Mouse (Mus musculus): ENCODE measurements around the gene Lenep. TPM values are rescaled to one million over a fixed set of nuclear protein-coding genes. Genes with fewer than 3 reads are reported as not detected.

The Lenep gene
- polyA plus RNA-seq, 1 experiment: 4.6 TPM

DNA sequence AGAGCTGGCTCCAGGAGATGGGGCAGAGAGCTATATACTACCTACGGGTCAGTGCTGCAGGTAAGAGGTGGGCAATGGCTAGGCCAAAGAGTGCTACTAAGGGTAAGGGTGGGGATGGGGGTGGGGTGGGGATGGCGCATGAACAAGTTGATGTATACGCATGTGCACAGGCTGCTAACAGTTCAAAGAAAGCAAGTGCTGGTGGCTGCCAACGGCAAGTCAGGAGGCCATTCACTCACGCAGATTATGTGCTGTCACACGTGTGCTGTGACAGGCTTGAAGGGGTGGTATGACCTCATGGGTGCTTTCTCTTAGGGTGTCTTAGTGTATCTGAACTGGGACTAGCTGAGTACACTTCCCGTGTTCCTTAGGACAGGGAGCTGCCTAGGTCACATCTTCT is 1.3 kb downstream of the Lenep start:
- TF ChIP-seq CTCF (IDR thresholded peaks at IDR 0.05; ENCODE audit: borderline replicate concordance, extremely low read depth, insufficient read depth, insufficient read length) (no peak), POLR2A (IDR thresholded peaks at IDR 0.05; ENCODE audit: borderline replicate concordance, extremely low read depth, insufficient read depth, insufficient read length, poor library complexity, severe bottlenecking) (no peak)

DNA sequence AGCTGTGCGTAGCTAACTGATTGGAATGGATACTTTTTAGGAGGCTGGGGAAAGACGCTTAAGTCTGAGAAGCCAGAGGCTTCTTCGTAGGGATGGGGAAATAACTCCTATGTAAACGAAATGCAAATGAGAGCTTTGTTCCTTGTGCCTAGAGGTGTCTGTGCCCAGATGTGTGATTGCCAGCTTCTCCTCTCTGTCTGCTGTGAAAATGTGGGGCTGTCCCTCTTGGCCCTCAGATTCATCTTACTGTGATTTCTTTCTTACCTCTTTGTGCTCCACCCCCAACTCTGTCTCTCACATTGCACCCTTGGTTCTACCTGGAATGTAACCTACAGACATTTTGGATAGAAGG is 6.0 kb downstream of the Lenep start:
- TF ChIP-seq CTCF (IDR thresholded peaks at IDR 0.05; ENCODE audit: borderline replicate concordance, extremely low read depth, insufficient read depth, insufficient read length): no peak
- no peak for TF ChIP-seq POLR2A (IDR thresholded peaks at IDR 0.05; ENCODE audit: borderline replicate concordance, extremely low read depth, insufficient read depth, insufficient read length, poor library complexity, severe bottlenecking)
- DNase-seq (ENCODE audit: low read depth): no peak

More for the DNA sequence above, 1.3 kb downstream of the Lenep start:
- no peak for DNase-seq (ENCODE audit: low read depth)

DNA sequence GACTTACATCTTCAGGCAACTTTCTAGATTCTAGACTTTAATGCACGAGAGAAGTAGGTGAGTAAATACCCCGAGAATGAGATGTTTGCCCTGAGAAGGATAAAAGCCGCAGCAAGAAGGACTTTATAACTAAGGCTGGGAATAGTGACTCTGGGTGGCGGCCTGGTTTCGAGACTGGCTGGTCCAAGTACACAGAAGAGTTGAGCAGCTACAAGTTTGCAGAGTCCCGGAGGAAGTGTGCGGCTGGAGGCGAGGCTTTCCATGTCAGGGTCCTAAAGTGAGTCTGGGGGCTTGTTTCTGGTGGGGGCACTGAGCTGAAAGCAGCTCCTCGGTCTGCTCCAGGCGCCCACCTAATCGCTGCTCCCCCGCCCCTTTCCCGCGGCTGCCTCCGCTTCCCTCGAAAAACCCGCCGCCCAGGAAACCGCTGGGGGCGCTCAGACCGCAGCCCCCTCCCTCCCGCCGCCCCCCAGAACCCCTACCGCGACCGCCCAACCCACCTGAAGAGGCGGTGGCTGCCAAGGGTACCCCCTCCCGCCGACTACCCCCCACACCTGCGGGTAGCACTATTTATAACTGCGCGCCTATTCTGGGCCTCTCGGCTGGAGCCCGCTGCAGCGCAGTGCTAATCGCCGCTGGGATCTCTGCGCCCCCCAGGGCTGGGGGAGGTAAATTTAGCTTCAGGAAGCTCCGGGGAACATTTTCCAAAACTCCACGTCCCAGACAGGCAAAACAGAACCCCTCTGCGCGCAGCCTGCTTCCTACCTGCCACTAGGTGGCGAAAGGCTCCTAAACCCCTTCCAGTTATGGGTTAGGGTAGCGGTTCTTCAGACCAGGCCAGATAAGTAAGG is 6.6 kb downstream of the Lenep start:
- DNase-seq (ENCODE audit: low read depth): peak; percentile 83
- TF ChIP-seq POLR2A (IDR thresholded peaks at IDR 0.05; ENCODE audit: borderline replicate concordance, extremely low read depth, insufficient read depth, insufficient read length, poor library complexity, severe bottlenecking) (no peak), CTCF (IDR thresholded peaks at IDR 0.05; ENCODE audit: borderline replicate concordance, extremely low read depth, insufficient read depth, insufficient read length) (peak; percentile 93)

DNA sequence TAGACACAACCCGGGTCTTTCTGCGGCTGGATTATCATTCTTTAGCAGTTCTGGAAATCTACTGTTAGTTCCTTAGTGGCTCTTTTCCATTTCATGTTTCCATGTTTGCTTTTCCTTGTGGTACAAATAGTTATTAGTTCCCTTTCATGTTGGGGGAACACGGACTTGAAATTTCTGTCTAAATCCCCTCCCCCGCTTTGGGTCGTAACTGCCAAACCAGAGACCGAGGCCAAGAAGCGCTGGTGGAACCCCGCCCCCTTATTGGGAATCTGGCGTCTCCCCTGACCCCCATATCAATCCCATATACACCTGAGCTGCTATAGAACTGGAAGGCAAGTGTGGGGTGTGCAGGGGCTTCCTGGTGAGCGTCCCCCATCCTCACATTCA is 7.2 kb downstream of the Lenep start:
- DNase-seq (ENCODE audit: low read depth): no peak
- TF ChIP-seq CTCF (IDR thresholded peaks at IDR 0.05; ENCODE audit: borderline replicate concordance, extremely low read depth, insufficient read depth, insufficient read length) (no peak), POLR2A (IDR thresholded peaks at IDR 0.05; ENCODE audit: borderline replicate concordance, extremely low read depth, insufficient read depth, insufficient read length, poor library complexity, severe bottlenecking) (no peak)

DNA sequence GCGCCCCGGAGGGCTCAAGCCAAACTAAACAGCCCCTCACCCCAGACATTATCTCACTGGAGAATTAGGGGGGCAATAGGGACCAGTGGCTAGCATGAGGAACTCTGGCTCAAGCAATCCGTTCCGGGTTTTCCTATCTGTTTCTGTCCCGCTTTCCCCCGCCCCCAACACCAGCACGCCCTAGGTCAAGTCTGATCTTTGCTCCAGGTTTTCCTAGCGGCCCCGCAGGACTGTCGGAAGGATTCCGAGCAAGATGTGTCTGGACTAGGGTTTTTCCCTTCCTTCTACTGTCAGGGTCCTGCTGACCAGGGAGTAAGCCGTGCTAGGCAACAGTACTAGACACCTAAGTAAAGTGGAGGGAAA is 7.7 kb downstream of the Lenep start:
- DNase-seq (ENCODE audit: low read depth): peak; percentile 92
- TF ChIP-seq POLR2A (IDR thresholded peaks at IDR 0.05; ENCODE audit: borderline replicate concordance, extremely low read depth, insufficient read depth, insufficient read length, poor library complexity, severe bottlenecking) (no peak), CTCF (IDR thresholded peaks at IDR 0.05; ENCODE audit: borderline replicate concordance, extremely low read depth, insufficient read depth, insufficient read length) (no peak)

DNA sequence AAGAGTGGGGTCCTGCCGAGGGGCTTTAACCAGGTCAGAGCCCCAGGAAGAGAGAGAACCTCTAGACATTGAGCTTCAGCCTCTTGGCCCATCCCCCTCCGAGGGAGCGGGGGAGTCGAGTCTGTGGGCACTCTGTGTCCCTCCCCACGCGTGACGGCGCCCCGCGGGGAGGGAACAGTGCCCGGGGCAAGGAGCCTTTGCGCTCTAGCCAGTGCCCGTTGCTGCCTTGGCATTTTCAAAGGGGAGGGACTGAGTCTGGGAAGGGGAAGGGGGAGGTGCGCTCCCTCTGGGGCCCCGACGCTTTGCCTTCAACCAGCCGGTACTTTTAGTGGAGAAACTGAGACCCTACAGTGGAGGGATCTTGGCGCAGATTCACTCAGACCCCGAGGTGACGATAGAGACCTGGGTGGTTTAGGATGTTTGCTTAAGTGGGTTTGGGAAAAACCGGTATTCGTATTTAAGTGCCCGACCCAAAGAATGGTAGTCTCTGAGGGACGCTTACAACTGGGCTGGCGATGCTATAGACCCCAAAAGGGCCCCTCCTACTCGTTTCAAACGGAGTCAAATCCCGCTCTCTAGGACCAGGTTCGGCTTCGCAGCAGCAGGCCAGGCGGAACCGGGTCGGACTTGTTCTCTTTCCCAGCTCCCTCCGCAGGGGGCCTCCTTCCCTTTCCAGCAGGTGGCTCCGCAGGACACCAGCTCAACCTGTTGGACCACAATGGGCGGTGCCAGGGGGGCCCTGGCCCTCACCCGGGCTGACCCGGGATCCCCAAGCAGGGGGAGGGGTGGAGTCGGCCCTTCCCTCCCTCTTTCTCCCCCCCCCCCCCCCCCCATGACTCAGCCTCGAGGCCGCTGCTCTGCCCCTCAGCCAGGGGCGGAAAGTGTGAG is 8.3 kb downstream of the Lenep start, which contains the start of gene Zbtb7b:
Gene Zbtb7b, minus strand, starts transcription at position 771 of the 888 bp plus-strand sequence.
- peak; percentile 75 for DNase-seq (ENCODE audit: low read depth)
- TF ChIP-seq CTCF (IDR thresholded peaks at IDR 0.05; ENCODE audit: borderline replicate concordance, extremely low read depth, insufficient read depth, insufficient read length) (no peak), POLR2A (IDR thresholded peaks at IDR 0.05; ENCODE audit: borderline replicate concordance, extremely low read depth, insufficient read depth, insufficient read length, poor library complexity, severe bottlenecking) (no peak)

DNA sequence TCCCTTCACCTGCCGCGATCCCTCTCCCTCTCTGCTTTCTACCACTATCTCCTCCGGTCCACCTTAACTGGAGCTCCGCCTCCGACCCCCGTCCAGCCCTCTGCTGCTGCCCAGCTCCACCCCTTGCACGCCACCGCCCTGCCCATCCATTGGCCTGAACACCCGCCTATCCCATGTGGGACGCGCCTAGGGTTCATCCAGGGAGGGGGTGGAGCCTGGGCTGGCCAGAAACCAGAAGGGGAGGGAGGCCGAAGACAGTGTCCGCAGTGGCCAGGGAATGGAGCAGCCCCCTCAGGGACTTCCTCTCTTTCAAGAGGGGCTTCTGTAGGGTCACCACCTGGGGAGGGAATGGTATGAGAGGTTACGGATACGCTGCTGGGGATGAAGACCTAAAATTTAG is 9.0 kb downstream of the Lenep start:
- TF ChIP-seq CTCF (IDR thresholded peaks at IDR 0.05; ENCODE audit: borderline replicate concordance, extremely low read depth, insufficient read depth, insufficient read length) (no peak), POLR2A (IDR thresholded peaks at IDR 0.05; ENCODE audit: borderline replicate concordance, extremely low read depth, insufficient read depth, insufficient read length, poor library complexity, severe bottlenecking) (peak; percentile 43; the same call in 1 of the 2 replicates)
- peak; percentile 98 for DNase-seq (ENCODE audit: low read depth)

DNA sequence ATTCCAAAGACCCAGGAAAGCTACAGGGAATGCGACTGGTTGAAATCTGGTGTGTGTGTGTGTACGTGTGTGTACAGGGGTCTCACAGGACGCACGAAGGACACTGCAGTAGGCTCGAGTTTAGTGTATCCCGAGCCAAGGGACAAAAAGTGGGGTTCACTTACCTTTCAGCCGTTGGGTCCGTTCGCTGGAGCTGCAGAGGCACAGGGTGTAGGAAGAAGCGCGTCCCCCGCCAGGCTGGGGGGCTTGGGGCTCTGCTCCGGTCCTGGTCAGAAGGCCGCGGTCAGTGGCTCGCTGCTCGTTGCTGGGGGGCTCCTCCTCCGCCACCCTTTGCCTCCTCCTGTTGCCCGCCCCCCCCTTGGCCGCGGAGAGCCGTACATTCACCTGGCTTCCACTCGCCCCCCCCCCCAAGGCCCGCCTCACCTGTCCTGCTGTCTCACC is 9.7 kb downstream of the Lenep start:
- DNase-seq (ENCODE audit: low read depth): peak; percentile 11
- TF ChIP-seq POLR2A (IDR thresholded peaks at IDR 0.05; ENCODE audit: borderline replicate concordance, extremely low read depth, insufficient read depth, insufficient read length, poor library complexity, severe bottlenecking): no peak
- no peak for TF ChIP-seq CTCF (IDR thresholded peaks at IDR 0.05; ENCODE audit: borderline replicate concordance, extremely low read depth, insufficient read depth, insufficient read length)

DNA sequence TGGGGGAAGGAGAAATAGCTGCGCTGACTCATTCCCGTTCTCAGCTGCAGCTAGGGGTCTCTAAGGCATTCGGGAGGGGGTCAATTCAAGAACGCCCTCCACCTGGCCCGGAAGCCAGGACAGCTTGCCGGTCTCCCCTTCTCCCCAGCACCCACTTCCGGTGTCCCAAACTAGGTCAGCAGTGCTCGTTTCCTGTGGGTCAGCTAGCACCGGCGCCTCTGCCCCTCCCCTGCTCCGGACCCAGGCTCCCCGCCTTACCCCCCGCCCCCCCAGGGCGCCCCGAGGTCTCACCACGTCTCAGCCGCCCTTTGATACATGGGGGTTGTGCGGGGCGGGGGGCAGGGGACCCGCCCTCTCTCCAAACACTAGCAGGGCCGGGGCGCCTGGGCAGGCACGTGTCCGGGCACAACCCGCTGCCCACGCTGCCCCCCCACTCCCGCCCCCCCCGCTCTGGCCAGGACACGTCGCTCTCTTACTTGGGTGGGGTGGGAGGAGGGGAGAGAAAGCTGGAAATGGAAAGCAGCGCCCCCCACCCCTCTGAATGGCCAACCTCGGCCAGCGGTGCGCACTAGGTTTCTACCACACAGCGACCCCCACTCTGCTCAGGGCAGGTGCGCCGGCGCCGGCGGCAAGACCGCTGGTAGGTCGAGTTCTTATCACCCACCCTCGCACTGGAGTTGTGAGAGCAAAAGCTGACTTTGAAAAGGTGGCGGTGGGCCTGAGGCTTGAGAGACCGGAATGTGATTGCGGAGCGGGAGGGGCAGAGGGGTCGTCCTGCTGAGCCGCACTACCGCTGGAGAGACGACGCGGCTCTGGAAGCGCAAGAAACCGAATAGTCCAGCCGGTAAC is 10.7 kb downstream of the Lenep start:
- TF ChIP-seq CTCF (IDR thresholded peaks at IDR 0.05; ENCODE audit: borderline replicate concordance, extremely low read depth, insufficient read depth, insufficient read length): no peak
- DNase-seq (ENCODE audit: low read depth): peak; percentile 40

DNA sequence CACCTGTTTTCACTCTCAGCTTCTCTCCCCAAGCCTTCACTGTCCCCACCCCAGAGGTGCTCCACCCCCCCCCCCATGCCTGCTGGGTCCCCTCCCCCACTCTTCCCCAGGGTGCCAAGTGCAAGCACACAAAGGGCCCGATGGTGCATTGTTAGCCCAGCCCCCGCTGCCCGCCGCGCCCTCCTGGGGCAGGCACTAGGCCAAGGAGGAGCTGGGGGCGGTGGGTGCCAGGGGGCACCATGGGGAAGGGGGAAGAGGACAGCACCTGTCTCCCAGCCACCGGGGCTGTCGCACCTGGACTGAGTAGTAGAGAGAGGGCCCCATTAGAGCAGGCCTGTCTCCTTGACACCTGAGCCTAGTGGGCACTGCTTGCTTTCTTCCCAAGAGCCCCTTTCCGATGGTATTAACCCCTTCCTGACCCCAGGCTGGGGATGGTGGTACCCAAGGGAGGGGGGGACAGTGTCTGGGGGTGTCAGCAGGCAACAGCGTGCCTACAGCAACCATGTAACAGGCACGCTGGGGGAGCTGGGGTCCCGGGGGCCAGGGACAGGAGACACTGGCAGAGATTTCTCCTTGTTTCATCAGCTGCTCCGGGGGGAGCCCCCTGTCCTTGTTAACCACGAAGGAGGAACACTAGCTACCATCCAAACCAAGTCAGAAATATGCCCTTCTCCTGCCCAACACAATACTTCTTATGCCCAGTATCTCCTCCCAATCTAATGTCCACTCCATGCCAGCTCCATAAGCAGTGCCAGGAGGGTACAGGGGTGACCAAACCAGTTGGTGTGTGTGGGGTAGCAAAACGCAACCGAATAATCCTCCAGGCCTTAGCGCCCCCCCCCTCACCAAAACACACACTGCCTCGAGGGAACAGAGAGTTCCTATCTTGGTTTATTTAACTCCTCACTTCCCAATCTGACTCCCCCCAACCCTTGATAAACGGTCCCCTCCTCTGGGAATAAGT is 11.6 kb downstream of the Lenep start:
- no peak for DNase-seq (ENCODE audit: low read depth)
- TF ChIP-seq POLR2A (IDR thresholded peaks at IDR 0.05; ENCODE audit: borderline replicate concordance, extremely low read depth, insufficient read depth, insufficient read length, poor library complexity, severe bottlenecking) (no peak), CTCF (IDR thresholded peaks at IDR 0.05; ENCODE audit: borderline replicate concordance, extremely low read depth, insufficient read depth, insufficient read length) (no peak)

All from brain, embryonic 14.5 days (tissue).